Mouse (Mus musculus) kidney, postnatal 36 days (tissue): ENCODE results near the gene 5530400C23Rik.
"Not testable (repeated sequence)": the region's sequence is repeated elsewhere in the genome, so short reads cannot be mapped to it uniquely, and the experiment has no call there.

Experiments used
- DNase-seq, 2 experiments: peaks; one replicate each; pipeline ENCODE4 v3.0.0; 2021 to 2022; ENCODE audit warnings: mixed read lengths in 2 of 2

5530400C23Rik gene

DNA sequence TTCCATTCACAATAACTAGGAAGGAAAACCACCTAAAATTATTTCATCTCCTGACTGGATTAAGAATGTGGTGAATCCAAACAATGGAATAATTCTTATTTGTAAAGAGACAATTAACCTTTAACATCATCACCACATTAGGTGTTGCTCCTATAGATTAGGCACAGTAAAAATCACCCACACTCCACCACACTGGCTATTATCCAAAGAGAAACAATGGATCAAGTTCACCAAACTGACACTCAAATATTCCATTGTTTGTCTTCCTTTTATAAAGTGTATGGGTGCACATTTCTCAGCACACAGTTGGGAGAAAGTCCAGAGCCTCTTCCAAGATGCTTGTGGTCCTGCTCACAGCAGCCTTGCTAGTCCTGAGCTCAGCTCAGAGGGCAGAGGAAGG is at the start of gene 5530400C23Rik:
5530400C23Rik (plus strand) TSS at position 301 of the 400 bp plus-strand sequence.
- DNase-seq: not testable (repeated sequence)

DNA sequence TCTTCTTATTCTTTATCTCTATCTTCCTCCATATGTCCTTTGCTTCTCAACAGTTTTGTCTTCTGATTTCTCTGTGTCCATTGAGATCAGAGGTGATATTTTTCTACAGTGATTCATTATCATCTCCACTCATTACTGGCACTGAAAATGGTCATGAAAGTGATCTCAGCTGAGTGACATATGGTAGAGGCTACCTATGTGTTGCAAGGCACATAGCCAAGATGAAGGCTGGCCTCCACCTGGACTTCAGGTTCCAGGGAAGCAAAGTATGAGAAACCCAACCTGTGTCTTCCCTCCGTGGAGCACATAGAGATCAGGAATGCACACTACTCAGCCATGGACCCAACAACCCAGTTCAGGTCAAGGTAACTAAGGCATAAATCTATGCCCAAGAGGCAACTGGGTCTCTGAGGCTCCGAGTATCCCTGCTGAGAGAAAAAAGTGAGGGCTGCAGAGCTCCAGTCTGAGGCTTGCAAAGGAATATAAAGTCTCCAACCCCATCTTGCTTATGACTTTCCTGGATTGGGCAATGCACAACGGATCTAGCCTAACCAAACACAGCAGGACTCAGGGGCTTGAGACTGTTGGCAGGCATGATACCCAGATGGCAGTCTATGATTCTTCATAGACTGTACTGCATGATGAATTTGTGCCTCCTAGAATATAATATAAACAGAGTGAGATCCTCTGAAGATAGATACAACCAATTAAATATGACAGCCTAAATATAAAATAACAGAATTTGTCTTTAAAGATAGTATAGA is 14.1 kb downstream of the 5530400C23Rik start:
- DNase-seq: no peak

DNA sequence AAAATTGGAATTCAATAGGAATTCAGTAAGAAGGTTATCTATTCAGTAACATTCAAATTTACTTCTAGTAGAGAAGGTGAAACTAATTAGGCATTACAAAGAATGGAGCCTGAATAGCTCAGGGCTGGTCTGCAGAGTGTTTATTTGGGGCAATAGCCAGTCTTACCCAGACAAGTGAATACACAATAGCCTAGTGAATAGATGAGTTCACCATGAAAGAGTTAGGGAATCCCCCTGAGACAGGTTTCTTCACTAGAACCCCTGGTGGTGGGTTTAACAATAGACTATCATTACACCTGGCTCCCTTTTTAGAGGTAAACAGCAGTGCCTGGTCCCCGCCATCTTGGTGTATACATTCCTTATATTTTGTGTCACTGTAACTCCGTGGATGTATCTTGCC is 21.9 kb downstream of the 5530400C23Rik start:
- DNase-seq: not testable (repeated sequence)

DNA sequence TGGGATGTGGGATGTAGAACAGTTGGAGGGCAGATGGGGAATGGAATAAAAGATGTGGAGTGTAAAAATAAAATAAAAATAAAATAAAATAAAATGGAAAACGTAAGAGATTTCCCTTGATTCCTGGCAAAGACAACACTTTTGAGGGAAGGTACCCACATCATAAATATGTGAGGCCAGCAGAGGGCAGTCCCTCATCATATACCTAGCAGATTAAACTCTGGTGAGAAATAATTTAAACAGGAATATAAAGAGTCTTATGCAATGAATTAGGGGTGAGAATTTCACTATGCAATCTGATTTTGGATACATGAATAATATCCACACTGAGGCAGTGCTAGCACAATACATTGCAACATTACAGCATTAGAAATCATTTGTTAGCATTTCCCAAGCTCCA is 46.5 kb downstream of the 5530400C23Rik start:
- no peak for DNase-seq

DNA sequence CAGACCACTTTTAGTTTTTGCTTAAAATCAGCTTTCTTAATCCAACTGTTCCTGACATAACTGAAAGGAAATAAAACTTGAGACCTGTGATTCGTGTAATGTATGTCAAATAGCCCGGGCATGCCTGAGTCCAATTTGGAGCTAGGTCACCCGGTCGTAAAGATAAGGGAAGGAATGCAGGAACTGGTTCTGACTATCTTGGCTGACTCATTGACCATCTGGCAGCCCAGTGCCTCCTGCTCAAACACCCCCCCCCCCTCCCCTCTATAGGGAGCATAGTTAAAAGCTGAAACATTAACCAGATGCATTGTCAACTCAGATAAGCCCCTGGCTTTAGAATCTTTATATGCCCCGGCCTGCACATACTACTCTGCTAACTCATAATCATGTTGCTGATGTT is 49.7 kb downstream of the 5530400C23Rik start:
- DNase-seq: not testable (repeated sequence)
